Mouse (Mus musculus): ENCODE results near the gene Dmkn. TPM values are rescaled to one million over a fixed set of nuclear protein-coding genes. Genes with fewer than 3 reads are reported as not detected.
"Not testable (repeated sequence)": the region's sequence is repeated elsewhere in the genome, so short reads cannot be mapped to it uniquely, and the experiment has no call there.

The Dmkn gene
- polyA plus RNA-seq, 1 experiment from 2014 or later = 3.7 TPM

- Histone ChIP-seq H3K4me2 (no peak overlapping the region), H3K9me3 (replicated peaks) (no peaks in the 10 kb centered on the region), H3K27ac (replicated peaks) (no peak overlapping the region), H3K4me3 (replicated peaks) (no peak overlapping the region), H3K4me1 (peaks cover 7% of the 10 kb centered on the region), H3K36me3 (peaks cover 50% of the 10 kb centered on the region), H3K27me3 (replicated peaks) (no peaks in the 10 kb centered on the region), H3K9ac (replicated peaks) (no peak overlapping the region)
- ATAC-seq (ENCODE audit: low FRiP score) = no peak
- WGBS = 92% methylated on average over 3 of the region's 3 CpGs
These were observed 27.3 kb upstream of the Dmkn start for GRCm38 (mm10) chr7:30736211-30736610.

GRCm38 (mm10) chr7:30742570-30742969 lies 21.0 kb upstream of the Dmkn start:
- not testable (repeated sequence) for H3K27me3 ChIP-seq (replicated peaks); H3K36me3 ChIP-seq; H3K9me3 ChIP-seq (replicated peaks); H3K27ac ChIP-seq (replicated peaks); H3K4me3 ChIP-seq (replicated peaks); H3K9ac ChIP-seq (replicated peaks); H3K4me2 ChIP-seq; ATAC-seq (ENCODE audit: low FRiP score); H3K4me1 ChIP-seq
- 75% methylated on average over 2 of the region's 2 CpGs for WGBS

- not testable (repeated sequence) for H3K4me1 ChIP-seq; ATAC-seq (ENCODE audit: low FRiP score); H3K9me3 ChIP-seq (replicated peaks); H3K4me2 ChIP-seq; H3K27me3 ChIP-seq (replicated peaks); H3K27ac ChIP-seq (replicated peaks); H3K36me3 ChIP-seq; H3K4me3 ChIP-seq (replicated peaks); H3K9ac ChIP-seq (replicated peaks)
- WGBS = 100% methylated on average over 1 of the region's 4 CpGs
These were observed 19.9 kb upstream of the Dmkn start, which contains the start of gene Gapdhs for GRCm38 (mm10) chr7:30743617-30744016. Gapdhs (minus strand) TSS chr7:30743681.

- Histone ChIP-seq H3K27me3 (replicated peaks) (no peaks in the 10 kb centered on the region), H3K9me3 (replicated peaks) (no peaks in the 10 kb centered on the region), H3K9ac (replicated peaks) (no peak overlapping the region), H3K27ac (replicated peaks) (no peak overlapping the region), H3K36me3 (peaks cover 2% of the 10 kb centered on the region; the same call in 1 of the 2 replicates), H3K4me3 (replicated peaks) (no peak overlapping the region), H3K4me2 (no peak overlapping the region), H3K4me1 (0 out of 2 replicates have a peak, but pooled peaks cover 3% of the 10 kb centered on the region)
- 43% methylated on average over 4 of the region's 4 CpGs for WGBS
- ATAC-seq (ENCODE audit: low FRiP score) = no peak
These were observed 19.4 kb upstream of the Dmkn start for GRCm38 (mm10) chr7:30744022-30744598.

GRCm38 (mm10) chr7:30747525-30748204 lies 15.9 kb upstream of the Dmkn start:
- Histone ChIP-seq H3K9ac (replicated peaks) (no peak overlapping the region), H3K4me3 (replicated peaks) (no peak overlapping the region), H3K4me2 (no peak overlapping the region), H3K36me3 (peaks cover 6% of the 10 kb centered on the region), H3K27me3 (replicated peaks) (no peaks in the 10 kb centered on the region), H3K27ac (replicated peaks) (no peak overlapping the region), H3K4me1 (0 out of 2 replicates have a peak, but pooled peaks cover 3% of the 10 kb centered on the region), H3K9me3 (replicated peaks) (no peaks in the 10 kb centered on the region)
- WGBS = 89% methylated on average over 7 of the region's 7 CpGs
- ATAC-seq (ENCODE audit: low FRiP score) = no peak

GRCm38 (mm10) chr7:30749824-30750606 lies 13.5 kb upstream of the Dmkn start:
- ATAC-seq (ENCODE audit: low FRiP score) = no peak
- no peaks in the 10 kb centered on the region for H3K27me3 ChIP-seq (replicated peaks)
- no peak overlapping the region for H3K9ac ChIP-seq (replicated peaks)
- H3K4me3 ChIP-seq (replicated peaks) = no peak overlapping the region
- H3K27ac ChIP-seq (replicated peaks) = no peak overlapping the region
- H3K4me2 ChIP-seq = no peak overlapping the region
- H3K4me1 ChIP-seq = no peaks in the 10 kb centered on the region
- peaks cover 4% of the 10 kb centered on the region; the same call in 1 of the 2 replicates for H3K9me3 ChIP-seq (replicated peaks)
- peaks cover 24% of the 10 kb centered on the region for H3K36me3 ChIP-seq
- WGBS = 90% methylated on average over 13 of the region's 13 CpGs

- Histone ChIP-seq H3K9me3 (replicated peaks) (peaks cover 4% of the 10 kb centered on the region; the same call in 1 of the 2 replicates), H3K27ac (replicated peaks) (no peak within 1 kb of the TSS), H3K36me3 (peaks cover 36% of the 10 kb centered on the region), H3K4me2 (no peak within 1 kb of the TSS), H3K27me3 (replicated peaks) (no peaks in the 10 kb centered on the region), H3K4me3 (replicated peaks) (no peak within 1 kb of the TSS), H3K9ac (replicated peaks) (no peak within 1 kb of the TSS), H3K4me1 (no peaks in the 10 kb centered on the region)
- ATAC-seq (ENCODE audit: low FRiP score) = no peak
- 61% methylated on average over 5 of the region's 5 CpGs for WGBS
These were observed 12.4 kb upstream of the Dmkn start, which contains the start of gene Sbsn for GRCm38 (mm10) chr7:30751086-30751669. Sbsn (plus strand) TSS chr7:30751471.

GRCm38 (mm10) chr7:30757001-30757400 lies 6.6 kb upstream of the Dmkn start:
- ATAC-seq (ENCODE audit: low FRiP score) = no peak
- H3K27me3 ChIP-seq (replicated peaks) = no peaks in the 10 kb centered on the region
- H3K4me3 ChIP-seq (replicated peaks) = no peak overlapping the region
- no peak overlapping the region for H3K9ac ChIP-seq (replicated peaks)
- no peak overlapping the region for H3K27ac ChIP-seq (replicated peaks)
- no peaks in the 10 kb centered on the region for H3K4me1 ChIP-seq
- H3K4me2 ChIP-seq = no peak overlapping the region
- peaks cover 4% of the 10 kb centered on the region; the same call in 1 of the 2 replicates for H3K9me3 ChIP-seq (replicated peaks)
- H3K36me3 ChIP-seq = peaks cover 36% of the 10 kb centered on the region
- 73% methylated on average over 3 of the region's 3 CpGs for whole genome bisulfite sequencing

GRCm38 (mm10) chr7:30758853-30759252 lies 4.7 kb upstream of the Dmkn start:
- no peak for ATAC-seq (ENCODE audit: low FRiP score)
- Histone ChIP-seq H3K36me3 (peaks cover 29% of the 10 kb centered on the region), H3K27me3 (replicated peaks) (0 out of 2 replicates have a peak, but pooled peaks cover 1% of the 10 kb centered on the region), H3K4me3 (replicated peaks) (no peak overlapping the region), H3K9ac (replicated peaks) (no peak overlapping the region), H3K9me3 (replicated peaks) (peaks cover 4% of the 10 kb centered on the region; the same call in 1 of the 2 replicates), H3K4me2 (no peak overlapping the region), H3K27ac (replicated peaks) (no peak overlapping the region), H3K4me1 (no peaks in the 10 kb centered on the region)
- WGBS = 38% methylated on average over 4 of the region's 4 CpGs

GRCm38 (mm10) chr7:30761769-30762352 lies 1.7 kb upstream of the Dmkn start:
- Histone ChIP-seq H3K4me1 (peaks cover 3% of the 10 kb centered on the region; the same call in 1 of the 2 replicates), H3K27ac (replicated peaks) (no peak overlapping the region), H3K9ac (replicated peaks) (no peak overlapping the region), H3K36me3 (no peaks in the 10 kb centered on the region), H3K4me3 (replicated peaks) (no peak overlapping the region), H3K27me3 (replicated peaks) (0 out of 2 replicates have a peak, but pooled peaks cover 3% of the 10 kb centered on the region), H3K9me3 (replicated peaks) (no peaks in the 10 kb centered on the region), H3K4me2 (no peak overlapping the region)
- ATAC-seq (ENCODE audit: low FRiP score) = no peak
- 86% methylated on average over 4 of the region's 4 CpGs for WGBS

GRCm38 (mm10) chr7:30765173-30765572 lies 1.6 kb downstream of the Dmkn start:
- 0 out of 2 replicates have a peak, but pooled peaks have one; percentile 45 for ATAC-seq (ENCODE audit: low FRiP score)
- no peak overlapping the region for H3K27ac ChIP-seq (replicated peaks)
- H3K36me3 ChIP-seq = no peaks in the 10 kb centered on the region
- H3K9me3 ChIP-seq (replicated peaks) = no peaks in the 10 kb centered on the region
- H3K27me3 ChIP-seq (replicated peaks) = 0 out of 2 replicates have a peak, but pooled peaks cover 3% of the 10 kb centered on the region
- H3K4me2 ChIP-seq = peak overlapping the region; percentile 34
- H3K9ac ChIP-seq (replicated peaks) = no peak overlapping the region
- WGBS = 40% methylated on average over 11 of the region's 11 CpGs
- H3K4me1 ChIP-seq = peaks cover 3% of the 10 kb centered on the region; the same call in 1 of the 2 replicates
- H3K4me3 ChIP-seq (replicated peaks) = no peak overlapping the region
